Comparison of ENCODE assay signal across 7 mouse cellular contexts in genomic region chr5:107166659-107167370, GRCm38 (mm10).
DNase-seq lines count a peak whose midpoint lies in the region; ATAC-seq and TF ChIP-seq lines count a peak whose summit lies in the region.

No protein-coding gene starts in this region.

- H3K79me2 ChIP-seq in heart, adult 2 months (replicated peaks; ENCODE audit: control insufficient read depth, insufficient read depth, low read length) = no peaks in the 10 kb centered on the region; the same call in 1 of the 2 replicates

- WGBS in midbrain, embryonic 16.5 days = 70% methylated on average over 11 of the region's 11 CpGs
- WGBS in midbrain, postnatal 0 days = 71% methylated on average over 11 of the region's 11 CpGs
- 18% methylated on average over 11 of the region's 11 CpGs for WGBS in heart, adult 2 months
- WGBS in kidney, embryonic 14.5 days = 55% methylated on average over 11 of the region's 11 CpGs
- WGBS in olfactory bulb, adult 2 months = 68% methylated on average over 11 of the region's 11 CpGs

- no peak for DNase-seq in midbrain, postnatal 0 days (ENCODE audit: low spot score)
- peak; percentile 64 to 75 for DNase-seq in heart, adult 2 months
- DNase-seq in thymus, adult 18-20 months = no peak
- DNase-seq in frontal cortex, postnatal 10 days (ENCODE audit: low spot score in 2 of 2) = no peak

- H3K4me3 ChIP-seq in midbrain, embryonic 16.5 days (ENCODE audit: low read depth, low read length) = no peak overlapping the region
- no peak overlapping the region for H3K4me3 ChIP-seq in midbrain, postnatal 0 days (ENCODE audit: low read depth, low read length)
- H3K4me3 ChIP-seq in heart, adult 2 months = peak overlapping the region; percentile 38
- no peak overlapping the region for H3K4me3 ChIP-seq in kidney, embryonic 14.5 days (ENCODE audit: low read length)
- peak overlapping the region; percentile 30 for H3K4me3 ChIP-seq in olfactory bulb, adult 2 months (ENCODE audit: insufficient read depth, low read depth, low read length)

- intact Hi-C loops in heart, adult 2 months (cut with DNase I) = loop anchor here (5.0 kb wide), 3 partner anchors 40 to 175 kb away; partner anchors contain the start of gene Tgfbr3

- no peaks in the 10 kb centered on the region for H3K27me3 ChIP-seq in midbrain, embryonic 16.5 days (ENCODE audit: control insufficient read depth, insufficient read depth, low read depth, low read length)
- no peaks in the 10 kb centered on the region for H3K27me3 ChIP-seq in midbrain, postnatal 0 days (ENCODE audit: insufficient read depth, low read length)
- no peaks in the 10 kb centered on the region for H3K27me3 ChIP-seq in heart, adult 2 months (ENCODE audit: control insufficient read depth, insufficient read depth, low read length)
- no peaks in the 10 kb centered on the region for H3K27me3 ChIP-seq in kidney, embryonic 14.5 days (ENCODE audit: control insufficient read depth, insufficient read depth, low read length)

- TF ChIP-seq POLR2A in heart, adult 2 months (IDR thresholded peaks at IDR 0.05; ENCODE audit: insufficient read depth, low read depth, low read length) = no peak
- no peak for TF ChIP-seq POLR2A in olfactory bulb, adult 2 months (IDR thresholded peaks at IDR 0.05; ENCODE audit: insufficient read depth, low read depth, low read length)

- no peak overlapping the region for H3K27ac ChIP-seq in midbrain, embryonic 16.5 days (ENCODE audit: low read length)
- no peak overlapping the region for H3K27ac ChIP-seq in midbrain, postnatal 0 days (ENCODE audit: low read depth, low read length)
- peak overlapping the region; percentile 94 for H3K27ac ChIP-seq in heart, adult 2 months
- H3K27ac ChIP-seq in kidney, embryonic 14.5 days (ENCODE audit: low read depth, low read length) = peak overlapping the region; percentile 78
- H3K27ac ChIP-seq in olfactory bulb, adult 2 months (ENCODE audit: insufficient read depth, low read depth, low read length) = peak overlapping the region; percentile 32; the same call in 1 of the 2 replicates

- TF ChIP-seq CTCF in midbrain, postnatal 0 days (IDR thresholded peaks at IDR 0.05) = no peak
- no peak for TF ChIP-seq CTCF in heart, adult 2 months (IDR thresholded peaks at IDR 0.05)
- no peak for TF ChIP-seq CTCF in olfactory bulb, adult 2 months (IDR thresholded peaks at IDR 0.05; ENCODE audit: insufficient read depth, low read depth, low read length)

- no peak for ATAC-seq in midbrain, embryonic 16.5 days
- no peak for ATAC-seq in midbrain, postnatal 0 days (ENCODE audit: low FRiP score)
- no peak; the same call in 1 of the 2 replicates for ATAC-seq in kidney, embryonic 14.5 days (ENCODE audit: low FRiP score, low TSS enrichment)

- TF ChIP-seq EP300 in heart, adult 2 months (IDR thresholded peaks at IDR 0.05; ENCODE audit: insufficient read depth, low read depth, low read length) = peak; percentile 65; the same call in 1 of the 2 replicates

- no peaks in the 10 kb centered on the region for H3K36me3 ChIP-seq in midbrain, embryonic 16.5 days (ENCODE audit: control insufficient read depth, insufficient read depth, low read length)
- no peaks in the 10 kb centered on the region for H3K36me3 ChIP-seq in midbrain, postnatal 0 days (ENCODE audit: insufficient read depth, low read length)
- H3K36me3 ChIP-seq in heart, adult 2 months (ENCODE audit: control insufficient read depth, insufficient read depth, low read length) = peaks cover 2% of the 10 kb centered on the region
- H3K36me3 ChIP-seq in kidney, embryonic 14.5 days (ENCODE audit: control insufficient read depth, insufficient read depth, low read length) = no peaks in the 10 kb centered on the region

- peaks cover 8% of the 10 kb centered on the region for H3K4me1 ChIP-seq in midbrain, embryonic 16.5 days (ENCODE audit: control insufficient read depth, insufficient read depth, low read length)
- H3K4me1 ChIP-seq in midbrain, postnatal 0 days (ENCODE audit: insufficient read depth, low read length) = no peaks in the 10 kb centered on the region
- H3K4me1 ChIP-seq in heart, adult 2 months (ENCODE audit: control insufficient read depth, insufficient read depth, low read length) = peaks cover 11% of the 10 kb centered on the region
- H3K4me1 ChIP-seq in kidney, embryonic 14.5 days (ENCODE audit: control insufficient read depth, insufficient read depth, low read length) = peaks cover 31% of the 10 kb centered on the region
- H3K4me1 ChIP-seq in olfactory bulb, adult 2 months (ENCODE audit: control insufficient read depth, insufficient read depth, low read length) = peaks cover 11% of the 10 kb centered on the region

- H3K4me2 ChIP-seq in midbrain, embryonic 16.5 days (ENCODE audit: low read length) = peak overlapping the region; percentile 36; the same call in 1 of the 2 replicates
- no peak overlapping the region for H3K4me2 ChIP-seq in midbrain, postnatal 0 days (ENCODE audit: low read depth, low read length, poor library complexity, severe bottlenecking)
- H3K4me2 ChIP-seq in kidney, embryonic 14.5 days (replicated peaks; ENCODE audit: low read depth, low read length) = no peak overlapping the region; the same call in 1 of the 2 replicates

- no peaks in the 10 kb centered on the region for H3K9me3 ChIP-seq in midbrain, embryonic 16.5 days (replicated peaks; ENCODE audit: control insufficient read depth, low read length, poor library complexity, severe bottlenecking)
- no peaks in the 10 kb centered on the region for H3K9me3 ChIP-seq in midbrain, postnatal 0 days (ENCODE audit: low read length)
- no peaks in the 10 kb centered on the region for H3K9me3 ChIP-seq in kidney, embryonic 14.5 days (ENCODE audit: control insufficient read depth, low read length)

- no peak overlapping the region for H3K9ac ChIP-seq in midbrain, embryonic 16.5 days (ENCODE audit: low read depth, low read length)
- no peak overlapping the region for H3K9ac ChIP-seq in midbrain, postnatal 0 days (replicated peaks; ENCODE audit: low read length, poor library complexity, severe bottlenecking)
- H3K9ac ChIP-seq in heart, adult 2 months (ENCODE audit: low read depth, low read length) = peak overlapping the region; percentile 56
- no peak overlapping the region for H3K9ac ChIP-seq in kidney, embryonic 14.5 days (ENCODE audit: low read depth, low read length)

Comparison
In these comparisons a context has a peak if more than half of its experiments do, and no peak if none do; other contexts are left out.
1. H3K27ac ChIP-seq: peak in heart, adult 2 months (single experiment), kidney, embryonic 14.5 days (single experiment) and olfactory bulb, adult 2 months (single experiment); none in midbrain, embryonic 16.5 days (single experiment) and midbrain, postnatal 0 days (single experiment).
2. H3K4me3 ChIP-seq: peak in heart, adult 2 months (single experiment) and olfactory bulb, adult 2 months (single experiment); none in midbrain, embryonic 16.5 days (single experiment), midbrain, postnatal 0 days (single experiment) and kidney, embryonic 14.5 days (single experiment).
3. DNase-seq: peak in heart, adult 2 months (2 of 2); none in midbrain, postnatal 0 days (single experiment), thymus, adult 18-20 months (0 of 2) and frontal cortex, postnatal 10 days (0 of 2).